Mouse (Mus musculus) spleen, adult 2 months (tissue): Measurements from ENCODE around the gene Rgs11.

Experiments
- CTCF ChIP-seq: fragments of 200-500 bp; IDR thresholded peaks from 2 replicates; pipeline ENCODE4 v1.5.1; 2011; ENCODE audit warnings: mild to moderate bottlenecking, inconsistent platforms; ENCODE audit not compliant: insufficient read depth, insufficient read length, insufficient replicate concordance; ENCODE audit errors: extremely low read depth
- POLR2A ChIP-seq: fragments of 200-500 bp; IDR thresholded peaks from 2 replicates; pipeline ENCODE4 v1.6.1; 2011; ENCODE audit warnings: low read depth, low read length, inconsistent platforms

DNA sequence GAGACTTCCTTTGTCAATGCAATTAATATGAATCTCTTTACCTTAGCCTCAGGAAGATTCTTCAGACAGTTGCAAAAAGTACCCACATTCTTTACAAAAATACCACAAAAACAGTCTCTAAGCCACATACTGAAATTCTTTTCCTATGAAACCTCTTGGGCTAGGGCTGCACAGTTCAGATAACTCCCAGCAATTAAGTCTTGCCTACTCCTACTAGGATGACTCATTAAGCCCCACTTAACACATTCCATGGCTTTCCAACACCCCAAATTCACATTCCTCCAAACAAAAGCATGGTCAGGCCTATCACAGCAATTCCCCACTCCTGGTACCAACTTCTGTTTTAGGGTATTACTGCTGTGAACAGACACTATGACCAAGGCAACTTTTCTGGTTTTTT lies 24.1 kb upstream of the Rgs11 start:
- TF ChIP-seq POLR2A (no peak), CTCF (no peak)
